8 mouse cellular contexts compared by ENCODE assay signal in genomic region chr10:127751548-127751947, GRCm38 (mm10). TPM values are rescaled to one million over a fixed set of nuclear protein-coding genes. Genes with fewer than 3 reads are reported as not detected.
DNase-seq lines count a peak whose midpoint lies in the region; ATAC-seq lines count a peak whose summit lies in the region.

TSS of gene Gpr182 (minus strand) at chr10:127751732.

- H3K27me3 ChIP-seq in midbrain, embryonic 14.5 days (ENCODE audit: control insufficient read depth, insufficient read depth, low read length) = no peaks in the 10 kb centered on the region
- H3K27me3 ChIP-seq in midbrain, embryonic 10.5 days (ENCODE audit: low read depth, poor library complexity, severe bottlenecking) = peaks cover 7% of the 10 kb centered on the region
- no peaks in the 10 kb centered on the region for H3K27me3 ChIP-seq in heart, embryonic 13.5 days (replicated peaks)
- H3K27me3 ChIP-seq in limb, embryonic 12.5 days = peaks cover 3% of the 10 kb centered on the region; the same call in 1 of the 2 replicates
- H3K27me3 ChIP-seq in neural tube, embryonic 15.5 days (replicated peaks) = no peaks in the 10 kb centered on the region

- peaks cover 20% of the 10 kb centered on the region for H3K36me3 ChIP-seq in midbrain, embryonic 14.5 days (ENCODE audit: control insufficient read depth, insufficient read depth, low read length)
- peaks cover 26% of the 10 kb centered on the region for H3K36me3 ChIP-seq in midbrain, embryonic 10.5 days
- peaks cover 22% of the 10 kb centered on the region for H3K36me3 ChIP-seq in heart, embryonic 13.5 days
- H3K36me3 ChIP-seq in limb, embryonic 12.5 days = peaks cover 25% of the 10 kb centered on the region
- peaks cover 14% of the 10 kb centered on the region for H3K36me3 ChIP-seq in neural tube, embryonic 15.5 days

- H3K4me1 ChIP-seq in midbrain, embryonic 14.5 days (ENCODE audit: control insufficient read depth, insufficient read depth, low read length) = no peaks in the 10 kb centered on the region
- H3K4me1 ChIP-seq in midbrain, embryonic 10.5 days = peaks cover 26% of the 10 kb centered on the region
- H3K4me1 ChIP-seq in heart, embryonic 13.5 days = peaks cover 37% of the 10 kb centered on the region
- peaks cover 10% of the 10 kb centered on the region for H3K4me1 ChIP-seq in limb, embryonic 12.5 days (replicated peaks)
- peaks cover 12% of the 10 kb centered on the region for H3K4me1 ChIP-seq in neural tube, embryonic 15.5 days

- ATAC-seq in midbrain, embryonic 14.5 days (ENCODE audit: low FRiP score, low TSS enrichment) = no peak
- peak; percentile 48; the same call in 1 of the 2 replicates for ATAC-seq in heart, embryonic 13.5 days (ENCODE audit: extremely low read depth, insufficient number of reproducible peaks, low FRiP score, low TSS enrichment)
- no peak for ATAC-seq in limb, embryonic 12.5 days (ENCODE audit: insufficient number of reproducible peaks, insufficient read depth, low FRiP score, low TSS enrichment, low read depth)
- ATAC-seq in neural tube, embryonic 15.5 days (ENCODE audit: low FRiP score) = no peak

- 64% methylated on average over 8 of the region's 8 CpGs for WGBS in midbrain, embryonic 14.5 days
- WGBS in midbrain, embryonic 10.5 days = 61% methylated on average over 8 of the region's 8 CpGs
- 34% methylated on average over 8 of the region's 8 CpGs for WGBS in heart, embryonic 13.5 days
- 48% methylated on average over 8 of the region's 8 CpGs for WGBS in limb, embryonic 12.5 days
- WGBS in neural tube, embryonic 15.5 days = 70% methylated on average over 8 of the region's 8 CpGs

- no peak within 1 kb of the TSS for H3K27ac ChIP-seq in midbrain, embryonic 14.5 days (replicated peaks; ENCODE audit: low read depth, low read length)
- no peak within 1 kb of the TSS for H3K27ac ChIP-seq in midbrain, embryonic 10.5 days (replicated peaks)
- H3K27ac ChIP-seq in heart, embryonic 13.5 days (replicated peaks) = peak within 1 kb of the TSS; percentile 69
- H3K27ac ChIP-seq in limb, embryonic 12.5 days = no peak within 1 kb of the TSS
- no peak within 1 kb of the TSS for H3K27ac ChIP-seq in neural tube, embryonic 15.5 days (replicated peaks)

- no peaks in the 10 kb centered on the region for H3K9me3 ChIP-seq in midbrain, embryonic 14.5 days (ENCODE audit: control insufficient read depth, low read length)
- H3K9me3 ChIP-seq in midbrain, embryonic 10.5 days (replicated peaks) = no peaks in the 10 kb centered on the region
- no peaks in the 10 kb centered on the region for H3K9me3 ChIP-seq in heart, embryonic 13.5 days
- H3K9me3 ChIP-seq in limb, embryonic 12.5 days = no peaks in the 10 kb centered on the region
- H3K9me3 ChIP-seq in neural tube, embryonic 15.5 days (replicated peaks) = no peaks in the 10 kb centered on the region

- H3K4me3 ChIP-seq in midbrain, embryonic 14.5 days (replicated peaks; ENCODE audit: low read depth, low read length) = no peak within 1 kb of the TSS; the same call in 1 of the 2 replicates
- no peak within 1 kb of the TSS for H3K4me3 ChIP-seq in midbrain, embryonic 10.5 days
- H3K4me3 ChIP-seq in heart, embryonic 13.5 days = peak within 1 kb of the TSS; percentile 52
- H3K4me3 ChIP-seq in limb, embryonic 12.5 days (replicated peaks) = no peak within 1 kb of the TSS
- no peak within 1 kb of the TSS for H3K4me3 ChIP-seq in neural tube, embryonic 15.5 days (replicated peaks)

- H3K4me2 ChIP-seq in midbrain, embryonic 14.5 days (ENCODE audit: low read length) = peak within 1 kb of the TSS; percentile 39
- peak within 1 kb of the TSS; percentile 66 for H3K4me2 ChIP-seq in heart, embryonic 13.5 days
- H3K4me2 ChIP-seq in limb, embryonic 12.5 days = peak within 1 kb of the TSS; percentile 46; the same call in 1 of the 2 replicates
- peak within 1 kb of the TSS; percentile 46 for H3K4me2 ChIP-seq in neural tube, embryonic 15.5 days

- H3K9ac ChIP-seq in midbrain, embryonic 14.5 days (replicated peaks; ENCODE audit: low read length) = no peak within 1 kb of the TSS
- peak within 1 kb of the TSS; percentile 76 for H3K9ac ChIP-seq in heart, embryonic 13.5 days
- H3K9ac ChIP-seq in limb, embryonic 12.5 days (replicated peaks) = no peak within 1 kb of the TSS
- H3K9ac ChIP-seq in neural tube, embryonic 15.5 days (replicated peaks) = no peak within 1 kb of the TSS

- no peak for DNase-seq in midbrain, embryonic 14.5 days
- DNase-seq in midbrain, embryonic 10.5 days (ENCODE audit: low spot score) = no peak
- no peak for DNase-seq in frontal cortex, postnatal 36 days (ENCODE audit: low spot score in 2 of 2)
- DNase-seq in spleen, adult 12 weeks (ENCODE audit: low spot score) = no peak
- DNase-seq in urinary bladder, postnatal 36 days (ENCODE audit: low spot score in 2 of 2) = no peak

RNA-seq across cellular contexts. Expression of gene Gpr182, which starts in this region (rescaled TPM):
- 0.53 and 0.67 TPM in 2 replicates for polyA plus RNA-seq in midbrain, embryonic 14.5 days (2014; fragmentation: Nextera tagmentation; extraction: Ambion mirVana)
- polyA plus RNA-seq in midbrain, embryonic 10.5 days (2016; fragmentation: Nextera tagmentation; extraction: Ambion mirVana) = 0.32 and 0.40 TPM in 2 replicates
- polyA plus RNA-seq in heart, embryonic 13.5 days (2015; fragmentation: Nextera tagmentation; extraction: Ambion mirVana) = 20.2 TPM in 2 replicates
- 0.49 and 0.59 TPM in 2 replicates for polyA plus RNA-seq in limb, embryonic 12.5 days (2016; fragmentation: Nextera tagmentation; extraction: Ambion mirVana)
- polyA plus RNA-seq in neural tube, embryonic 15.5 days (2015; fragmentation: Nextera tagmentation; extraction: Ambion mirVana) = 0.90 and 1.3 TPM in 2 replicates
